Mouse (Mus musculus) G1E-ER4 (cell line): ENCODE results near the gene Anapc7. TPM values are rescaled to one million over a fixed set of nuclear protein-coding genes. Genes with fewer than 3 reads are reported as not detected.

Experiments
- GATA1 ChIP-seq: IDR thresholded peaks from one replicate; pipeline ENCODE4 v1.8.0; 2012; ENCODE audit warnings: low read length, inconsistent platforms
- polyA plus RNA-seq: library from polyadenylated mRNA; stranded (reverse); fragments of >175 nt; gene quantifications from 2 replicates; pipeline ENCODE4 v1.2.3, GENCODE M21; 2012

Gene Anapc7
- polyA plus RNA-seq, 1 experiment, result 20.5 TPM

- no peak for TF ChIP-seq GATA1
Observed at GRCm38 (mm10) chr5:122400628-122401302, 20.7 kb upstream of the Anapc7 start.

GRCm38 (mm10) chr5:122401303-122401640, 20.2 kb upstream of the Anapc7 start:
- TF ChIP-seq GATA1, result no peak

DNA sequence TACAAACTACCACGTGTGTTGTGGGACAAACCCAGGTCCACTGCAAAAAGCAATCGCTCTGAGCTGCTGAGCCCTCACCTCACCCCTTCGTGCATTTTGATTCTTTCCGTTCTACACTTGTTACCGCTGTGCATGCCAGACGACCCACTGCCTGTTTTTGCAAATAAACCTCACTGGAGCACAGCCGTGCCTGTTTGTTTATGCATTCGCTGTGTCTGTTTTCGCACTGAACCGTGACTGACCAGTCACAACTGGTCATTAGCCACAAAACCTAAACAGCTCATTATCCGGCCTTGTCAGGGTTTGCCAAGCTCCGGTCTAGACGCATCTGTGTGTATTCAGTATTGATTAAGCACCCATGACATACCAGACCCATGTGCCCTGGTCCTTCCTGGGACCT, 19.3 kb upstream of the Anapc7 start:
- TF ChIP-seq GATA1, result no peak

DNA sequence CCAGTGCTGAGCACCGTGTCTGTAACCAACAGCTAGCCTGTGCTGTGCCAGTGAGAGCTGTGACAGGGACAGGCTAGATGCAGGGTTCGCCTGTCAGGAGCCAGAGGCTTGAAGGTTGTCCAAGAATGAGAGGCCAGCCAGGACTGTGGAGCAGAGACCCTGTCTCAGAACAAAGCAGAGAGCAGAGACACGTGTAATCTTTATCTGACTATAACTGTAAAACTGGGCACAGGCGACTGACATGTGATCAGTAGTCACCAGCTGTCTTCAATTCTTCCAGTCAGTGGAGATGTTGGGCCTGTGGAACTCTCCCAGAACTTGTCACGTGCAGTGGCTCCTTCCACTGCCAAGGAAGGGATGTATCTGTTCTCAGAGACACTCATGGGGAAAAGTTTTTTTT, 18.7 kb upstream of the Anapc7 start:
- no peak for TF ChIP-seq GATA1

- TF ChIP-seq GATA1, result no peak
Observed at GRCm38 (mm10) chr5:122403362-122403761, 18.1 kb upstream of the Anapc7 start.

- TF ChIP-seq GATA1, result no peak
Observed at GRCm38 (mm10) chr5:122405537-122405936, 16.0 kb upstream of the Anapc7 start.

GRCm38 (mm10) chr5:122409692-122410645, 11.5 kb upstream of the Anapc7 start:
- no peak for TF ChIP-seq GATA1

DNA sequence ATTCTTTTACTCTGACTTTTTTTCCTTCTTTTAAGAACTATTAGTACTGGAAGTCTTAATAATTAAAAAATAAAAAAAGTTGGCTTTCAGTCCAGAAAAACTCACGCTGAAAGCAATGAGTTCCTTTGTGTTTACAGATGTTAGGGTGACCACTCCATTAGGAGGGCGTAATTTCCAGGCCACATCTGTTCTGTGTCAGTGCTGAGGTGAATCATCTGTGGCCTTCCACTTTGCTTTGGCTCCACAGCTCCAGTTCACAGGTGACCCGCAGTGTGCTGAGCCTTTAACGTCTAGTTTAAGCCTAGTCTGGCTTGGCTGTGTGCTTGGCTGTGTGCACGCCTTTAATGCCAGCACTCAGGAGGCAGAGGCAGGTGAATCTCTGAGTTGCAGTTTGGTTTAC, 9.6 kb upstream of the Anapc7 start:
- TF ChIP-seq GATA1, result no peak

DNA sequence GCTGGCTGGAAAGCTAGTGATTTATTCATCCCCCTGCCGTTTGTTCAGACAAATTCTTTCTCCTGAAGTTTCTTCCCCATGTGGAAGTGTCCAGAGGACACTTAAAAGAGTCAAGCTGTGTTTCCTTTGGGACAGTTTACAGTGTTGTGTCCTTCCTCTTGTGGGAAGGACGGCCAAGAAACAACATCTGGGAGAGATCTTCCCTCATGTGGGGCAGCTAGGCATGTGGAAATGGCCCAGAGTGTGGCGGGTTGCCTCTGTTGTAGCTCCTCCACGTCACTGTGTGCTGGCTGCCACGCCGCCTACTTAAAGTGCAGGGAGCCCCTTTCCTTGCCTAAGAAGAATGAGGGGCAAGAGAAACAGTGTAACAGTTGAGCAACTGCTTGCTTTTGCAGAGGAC, 8.7 kb upstream of the Anapc7 start:
- TF ChIP-seq GATA1, result no peak

- no peak for TF ChIP-seq GATA1
Observed at GRCm38 (mm10) chr5:122414351-122414750, 7.1 kb upstream of the Anapc7 start.

GRCm38 (mm10) chr5:122415465-122415864, 6.0 kb upstream of the Anapc7 start:
- TF ChIP-seq GATA1, result no peak

DNA sequence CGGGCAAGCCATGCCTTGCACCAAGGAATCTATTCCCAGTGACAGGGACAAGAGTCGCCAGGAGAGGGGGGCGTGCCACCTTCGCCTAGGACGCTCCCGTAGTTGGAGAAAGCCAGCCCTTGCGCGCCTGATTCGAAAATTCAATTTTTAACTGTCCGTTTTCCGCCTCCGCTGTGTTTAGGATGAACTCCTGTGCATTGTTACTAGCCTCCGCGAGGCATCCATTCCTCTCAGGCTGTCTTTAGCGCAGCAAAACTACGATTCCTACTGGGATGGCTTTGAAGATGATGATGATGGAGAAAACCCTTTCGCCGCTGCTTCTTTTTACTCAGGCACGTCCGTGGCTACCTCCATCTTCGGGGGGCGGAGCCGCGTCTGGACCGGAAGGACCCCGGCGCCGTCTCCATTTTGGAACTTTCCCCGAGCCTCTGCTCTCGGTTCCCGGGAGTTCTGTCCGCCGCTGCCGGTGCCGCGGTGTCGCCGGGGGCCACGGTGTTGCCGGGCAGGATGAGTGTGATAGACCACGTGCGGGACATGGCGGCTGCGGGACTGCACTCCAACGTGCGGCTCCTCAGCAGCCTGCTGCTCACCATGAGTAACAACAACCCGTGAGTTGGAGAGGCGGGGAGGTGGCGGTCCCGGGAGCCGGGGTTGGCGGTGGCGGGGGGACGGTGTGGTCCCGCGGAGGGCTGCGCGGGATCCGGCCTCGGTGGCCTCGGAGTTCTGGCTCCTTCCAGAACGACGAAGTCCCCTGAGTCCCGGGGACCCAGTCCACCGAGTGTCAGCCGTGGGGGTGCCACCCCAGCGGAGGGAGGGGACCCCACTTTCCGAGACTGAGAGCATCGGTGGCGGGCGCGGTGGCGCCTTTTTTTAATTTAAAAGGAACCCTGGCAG, 825 bp downstream of the Anapc7 start:
- no peak for TF ChIP-seq GATA1

DNA sequence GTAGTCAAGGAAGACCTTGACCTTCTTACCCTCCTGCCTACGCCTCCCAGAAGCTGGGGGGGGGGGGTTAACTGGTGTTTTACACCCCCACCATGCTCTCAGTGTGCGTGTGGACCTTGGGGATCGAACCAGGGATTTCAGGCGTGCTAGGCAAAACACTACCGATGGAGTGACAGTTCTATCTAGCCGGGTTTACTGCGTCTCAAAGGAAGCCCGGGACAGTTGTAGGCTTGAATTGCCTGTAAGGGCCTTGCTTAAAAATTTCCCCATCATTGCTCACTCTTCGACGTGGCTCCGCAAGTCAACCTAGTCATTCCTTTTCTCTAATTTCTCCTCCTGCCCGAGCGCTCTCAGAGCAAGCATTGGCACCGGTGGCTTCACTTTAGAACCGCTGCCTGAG, 1.6 kb downstream of the Anapc7 start:
- no peak for TF ChIP-seq GATA1

- no peak for TF ChIP-seq GATA1
Observed at GRCm38 (mm10) chr5:122425550-122425949, 4.1 kb downstream of the Anapc7 start.

- no peak for TF ChIP-seq GATA1
Observed at GRCm38 (mm10) chr5:122430036-122430775, 8.7 kb downstream of the Anapc7 start.
